Mouse (Mus musculus): ENCODE data around the gene Eif5. TPM values are rescaled to one million over a fixed set of nuclear protein-coding genes. Genes with fewer than 3 reads are reported as not detected.

Gene Eif5
- polyA plus RNA-seq (2014; fragmentation: Nextera tagmentation; extraction: Ambion mirVana), result 486 and 550 TPM in 2 replicates

GRCm38 (mm10) chr12:111537796-111538291 is at the start of gene Eif5:
Gene Eif5 (plus strand): TSS chr12:111538016.
- H3K27ac ChIP-seq (replicated peaks; ENCODE audit: low read depth, low read length), result peak within 1 kb of the TSS; percentile 98

DNA sequence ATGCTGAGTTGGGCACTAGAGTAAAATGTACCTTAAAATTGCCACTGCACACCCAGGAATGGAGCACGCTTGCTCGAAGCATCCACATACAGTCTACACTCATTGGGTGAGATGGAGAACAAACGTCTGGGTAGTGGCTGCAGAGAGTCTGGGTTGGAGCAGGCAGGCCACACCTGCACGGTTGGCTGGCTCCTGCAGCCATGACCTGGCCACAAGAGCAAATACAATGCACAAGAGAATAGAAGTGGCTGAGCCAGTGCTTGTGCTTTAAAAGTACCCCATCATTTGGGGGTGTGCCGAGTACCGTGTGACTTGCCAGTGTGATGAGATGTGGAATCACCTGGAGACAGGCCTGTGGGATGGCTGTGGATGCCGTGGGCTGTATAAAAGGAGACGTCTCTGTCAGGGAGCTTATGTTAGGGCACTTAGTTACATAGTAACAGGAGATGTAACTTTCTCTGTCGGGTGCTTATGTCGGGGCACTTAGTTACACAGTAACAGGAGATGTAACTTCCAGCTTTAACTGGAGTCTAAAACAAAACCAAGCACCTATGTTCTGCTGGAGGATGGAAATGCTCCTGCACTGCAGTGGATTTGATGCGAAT is 48.5 kb upstream of the Eif5 start:
- DNase-seq (no peak), ATAC-seq (ENCODE audit: low FRiP score, low TSS enrichment) (no peak)
- WGBS, result 74% methylated on average over 11 of the region's 11 CpGs
- Histone ChIP-seq H3K27ac (replicated peaks; ENCODE audit: low read depth, low read length) (no peak overlapping the region), H3K4me2 (ENCODE audit: low read length) (no peak overlapping the region), H3K4me3 (replicated peaks; ENCODE audit: low read depth, low read length) (no peak overlapping the region), H3K4me1 (ENCODE audit: control insufficient read depth, insufficient read depth, low read length) (peaks cover 8% of the 10 kb centered on the region; the same call in 1 of the 2 replicates), H3K27me3 (ENCODE audit: control insufficient read depth, insufficient read depth, low read length) (peaks cover 32% of the 10 kb centered on the region), H3K9ac (replicated peaks; ENCODE audit: low read length) (no peak overlapping the region), H3K36me3 (ENCODE audit: control insufficient read depth, insufficient read depth, low read length) (no peaks in the 10 kb centered on the region), H3K9me3 (ENCODE audit: control insufficient read depth, low read length) (no peaks in the 10 kb centered on the region)

More at GRCm38 (mm10) chr12:111537796-111538291, at the start of gene Eif5:
- ATAC-seq (ENCODE audit: low FRiP score, low TSS enrichment) (peak; percentile 99), DNase-seq (peak; percentile 100)
- Histone ChIP-seq H3K9ac (replicated peaks; ENCODE audit: low read length) (peak within 1 kb of the TSS; percentile 97), H3K9me3 (ENCODE audit: control insufficient read depth, low read length) (no peaks in the 10 kb centered on the region), H3K4me2 (ENCODE audit: low read length) (peak within 1 kb of the TSS; percentile 82), H3K27me3 (ENCODE audit: control insufficient read depth, insufficient read depth, low read length) (no peaks in the 10 kb centered on the region), H3K36me3 (ENCODE audit: control insufficient read depth, insufficient read depth, low read length) (peaks cover 37% of the 10 kb centered on the region), H3K4me3 (replicated peaks; ENCODE audit: low read depth, low read length) (peak within 1 kb of the TSS; percentile 95), H3K4me1 (ENCODE audit: control insufficient read depth, insufficient read depth, low read length) (peaks cover 15% of the 10 kb centered on the region)
- under 1% methylated on average over 47 of the region's 47 CpGs for WGBS

GRCm38 (mm10) chr12:111494931-111495330 is 42.9 kb upstream of the Eif5 start:
- no peak overlapping the region for H3K27ac ChIP-seq (replicated peaks; ENCODE audit: low read depth, low read length)
- H3K9me3 ChIP-seq (ENCODE audit: control insufficient read depth, low read length), result no peaks in the 10 kb centered on the region
- H3K27me3 ChIP-seq (ENCODE audit: control insufficient read depth, insufficient read depth, low read length), result no peaks in the 10 kb centered on the region
- H3K36me3 ChIP-seq (ENCODE audit: control insufficient read depth, insufficient read depth, low read length), result no peaks in the 10 kb centered on the region
- H3K4me2 ChIP-seq (ENCODE audit: low read length), result no peak overlapping the region
- no peaks in the 10 kb centered on the region for H3K4me1 ChIP-seq (ENCODE audit: control insufficient read depth, insufficient read depth, low read length)
- WGBS, result 85% methylated on average over 4 of the region's 4 CpGs
- no peak overlapping the region for H3K9ac ChIP-seq (replicated peaks; ENCODE audit: low read length)
- DNase-seq (no peak), ATAC-seq (ENCODE audit: low FRiP score, low TSS enrichment) (no peak)
- no peak overlapping the region for H3K4me3 ChIP-seq (replicated peaks; ENCODE audit: low read depth, low read length)

DNA sequence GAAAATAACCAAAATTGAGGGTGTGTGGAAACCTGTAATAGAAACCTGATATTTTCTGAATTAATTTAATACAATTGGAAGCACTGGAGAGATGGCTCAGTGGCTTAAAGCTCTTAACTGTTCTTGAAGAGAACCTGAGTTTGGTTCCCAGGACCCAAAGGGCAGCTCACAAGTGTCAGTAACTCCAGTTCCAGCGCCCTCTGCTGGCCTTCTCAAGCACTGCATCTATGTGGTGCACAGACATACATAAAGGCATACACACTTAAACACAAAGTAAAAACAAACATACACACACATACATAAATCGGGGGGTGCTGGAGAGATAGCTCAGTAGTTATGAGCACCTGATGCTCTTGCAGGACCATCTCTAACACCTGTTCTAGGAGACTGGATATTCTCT is 40.7 kb upstream of the Eif5 start:
- no peak overlapping the region for H3K27ac ChIP-seq (replicated peaks; ENCODE audit: low read depth, low read length)
- no peak overlapping the region for H3K9ac ChIP-seq (replicated peaks; ENCODE audit: low read length)
- H3K36me3 ChIP-seq (ENCODE audit: control insufficient read depth, insufficient read depth, low read length), result no peaks in the 10 kb centered on the region
- no peaks in the 10 kb centered on the region for H3K27me3 ChIP-seq (ENCODE audit: control insufficient read depth, insufficient read depth, low read length)
- no peak overlapping the region for H3K4me3 ChIP-seq (replicated peaks; ENCODE audit: low read depth, low read length)
- H3K4me1 ChIP-seq (ENCODE audit: control insufficient read depth, insufficient read depth, low read length), result 0 out of 2 replicates have a peak, but pooled peaks cover 5% of the 10 kb centered on the region
- H3K4me2 ChIP-seq (ENCODE audit: low read length), result no peak overlapping the region
- H3K9me3 ChIP-seq (ENCODE audit: control insufficient read depth, low read length), result no peaks in the 10 kb centered on the region
- no peak for DNase-seq
- 51% methylated on average over 2 of the region's 2 CpGs for WGBS
- ATAC-seq (ENCODE audit: low FRiP score, low TSS enrichment), result no peak

DNA sequence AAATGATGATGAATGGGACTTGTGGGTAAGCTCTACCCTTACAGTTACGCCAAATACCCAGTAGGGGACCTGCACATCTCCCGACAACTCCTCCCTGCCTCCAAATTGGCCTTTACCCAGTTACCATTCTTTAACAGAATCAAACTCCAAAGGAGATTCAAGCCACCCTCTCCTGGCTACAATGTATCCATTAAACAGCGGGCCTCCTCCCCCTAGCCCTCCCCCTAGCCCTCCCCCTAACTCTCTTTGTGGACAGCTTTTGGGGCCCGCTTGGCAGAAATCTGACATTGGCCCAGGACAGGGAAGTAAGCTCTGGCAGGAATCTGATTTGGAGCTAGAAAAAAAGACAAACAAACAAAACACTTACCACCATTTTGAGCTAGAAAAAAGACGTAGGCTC is 38.2 kb upstream of the Eif5 start:
- DNase-seq (peak; percentile 50), ATAC-seq (ENCODE audit: low FRiP score, low TSS enrichment) (no peak)
- Histone ChIP-seq H3K27me3 (ENCODE audit: control insufficient read depth, insufficient read depth, low read length) (no peaks in the 10 kb centered on the region), H3K4me3 (replicated peaks; ENCODE audit: low read depth, low read length) (no peak overlapping the region), H3K9ac (replicated peaks; ENCODE audit: low read length) (no peak overlapping the region), H3K9me3 (ENCODE audit: control insufficient read depth, low read length) (no peaks in the 10 kb centered on the region), H3K4me1 (ENCODE audit: control insufficient read depth, insufficient read depth, low read length) (0 out of 2 replicates have a peak, but pooled peaks cover 5% of the 10 kb centered on the region), H3K36me3 (ENCODE audit: control insufficient read depth, insufficient read depth, low read length) (no peaks in the 10 kb centered on the region), H3K4me2 (ENCODE audit: low read length) (no peak overlapping the region), H3K27ac (replicated peaks; ENCODE audit: low read depth, low read length) (no peak overlapping the region)
- WGBS, result 39% methylated on average over 5 of the region's 5 CpGs

DNA sequence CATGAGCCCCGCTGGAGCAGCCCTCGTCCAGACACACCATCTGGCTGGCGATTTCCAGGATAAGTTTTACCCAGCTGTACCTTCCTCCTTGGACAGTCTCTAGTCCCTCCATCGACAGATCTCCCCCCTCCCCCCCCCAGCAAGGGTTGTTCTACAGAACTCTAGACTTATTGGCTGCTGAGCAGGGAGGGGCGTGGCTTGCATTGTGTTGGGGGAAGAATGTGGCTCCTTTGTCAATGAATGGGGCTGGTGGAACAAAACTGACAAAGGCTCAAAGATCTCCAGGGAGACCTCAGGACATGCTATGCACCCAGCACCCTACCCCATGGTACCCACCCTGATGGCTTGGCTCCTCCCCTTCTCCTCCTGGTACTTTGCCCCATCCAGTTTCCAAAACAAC is 37.1 kb upstream of the Eif5 start:
- H3K9ac ChIP-seq (replicated peaks; ENCODE audit: low read length), result no peak overlapping the region
- H3K4me2 ChIP-seq (ENCODE audit: low read length), result peak overlapping the region; percentile 24
- 0 out of 2 replicates have a peak, but pooled peaks cover 5% of the 10 kb centered on the region for H3K4me1 ChIP-seq (ENCODE audit: control insufficient read depth, insufficient read depth, low read length)
- DNase-seq (peak; percentile 73), ATAC-seq (ENCODE audit: low FRiP score, low TSS enrichment) (peak; percentile 46; the same call in 1 of the 2 replicates)
- H3K36me3 ChIP-seq (ENCODE audit: control insufficient read depth, insufficient read depth, low read length), result no peaks in the 10 kb centered on the region
- 10% methylated on average over 5 of the region's 5 CpGs for WGBS
- no peaks in the 10 kb centered on the region for H3K9me3 ChIP-seq (ENCODE audit: control insufficient read depth, low read length)
- no peaks in the 10 kb centered on the region for H3K27me3 ChIP-seq (ENCODE audit: control insufficient read depth, insufficient read depth, low read length)
- H3K27ac ChIP-seq (replicated peaks; ENCODE audit: low read depth, low read length), result peak overlapping the region; percentile 15; the same call in 1 of the 2 replicates
- H3K4me3 ChIP-seq (replicated peaks; ENCODE audit: low read depth, low read length), result no peak overlapping the region

DNA sequence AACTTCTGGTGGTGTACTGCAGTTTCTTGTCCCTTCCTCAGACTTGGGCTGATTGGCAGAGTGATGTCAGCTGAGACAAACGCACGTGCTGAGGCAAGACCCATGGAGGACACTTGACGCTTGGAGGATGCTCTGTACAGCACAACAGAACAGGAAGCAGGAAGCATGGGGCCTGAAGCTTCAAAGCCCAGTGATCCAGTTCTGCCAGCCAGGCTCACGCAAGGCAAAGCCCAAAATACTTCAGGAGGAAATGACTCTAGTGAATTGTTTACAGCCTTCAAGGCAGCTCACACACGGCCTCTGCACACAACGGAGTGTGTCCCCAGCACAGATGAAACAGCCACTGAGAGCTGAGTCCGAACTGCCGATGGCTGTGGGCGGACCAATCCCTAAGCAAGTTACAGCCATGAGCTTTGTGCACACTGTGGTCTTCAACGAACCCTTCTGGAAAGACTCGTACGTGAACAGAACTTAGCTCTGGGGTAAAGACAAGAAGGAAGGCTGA is 34.7 kb upstream of the Eif5 start:
- 90% methylated on average over 12 of the region's 12 CpGs for whole genome bisulfite sequencing
- H3K36me3 ChIP-seq (ENCODE audit: control insufficient read depth, insufficient read depth, low read length), result no peaks in the 10 kb centered on the region
- no peak overlapping the region for H3K4me2 ChIP-seq (ENCODE audit: low read length)
- no peaks in the 10 kb centered on the region for H3K9me3 ChIP-seq (ENCODE audit: control insufficient read depth, low read length)
- ATAC-seq (ENCODE audit: low FRiP score, low TSS enrichment), result no peak
- no peaks in the 10 kb centered on the region for H3K27me3 ChIP-seq (ENCODE audit: control insufficient read depth, insufficient read depth, low read length)
- no peak overlapping the region for H3K4me3 ChIP-seq (replicated peaks; ENCODE audit: low read depth, low read length)
- no peak overlapping the region for H3K9ac ChIP-seq (replicated peaks; ENCODE audit: low read length)
- H3K4me1 ChIP-seq (ENCODE audit: control insufficient read depth, insufficient read depth, low read length), result 0 out of 2 replicates have a peak, but pooled peaks cover 5% of the 10 kb centered on the region
- DNase-seq, result no peak
- no peak overlapping the region for H3K27ac ChIP-seq (replicated peaks; ENCODE audit: low read depth, low read length)

- 0 out of 2 replicates have a peak, but pooled peaks cover 5% of the 10 kb centered on the region for H3K4me1 ChIP-seq (ENCODE audit: control insufficient read depth, insufficient read depth, low read length)
- DNase-seq (no peak), ATAC-seq (ENCODE audit: low FRiP score, low TSS enrichment) (no peak)
- H3K4me2 ChIP-seq (ENCODE audit: low read length), result no peak overlapping the region
- WGBS, result 85% methylated on average over 5 of the region's 5 CpGs
- H3K36me3 ChIP-seq (ENCODE audit: control insufficient read depth, insufficient read depth, low read length), result no peaks in the 10 kb centered on the region
- H3K9me3 ChIP-seq (ENCODE audit: control insufficient read depth, low read length), result no peaks in the 10 kb centered on the region
- no peak overlapping the region for H3K4me3 ChIP-seq (replicated peaks; ENCODE audit: low read depth, low read length)
- no peak overlapping the region for H3K27ac ChIP-seq (replicated peaks; ENCODE audit: low read depth, low read length)
- no peak overlapping the region for H3K9ac ChIP-seq (replicated peaks; ENCODE audit: low read length)
- no peaks in the 10 kb centered on the region for H3K27me3 ChIP-seq (ENCODE audit: control insufficient read depth, insufficient read depth, low read length)
Observed at GRCm38 (mm10) chr12:111503571-111503970, 34.2 kb upstream of the Eif5 start.

GRCm38 (mm10) chr12:111504904-111505303 is 32.9 kb upstream of the Eif5 start:
- WGBS, result 5% methylated on average over 12 of the region's 12 CpGs
- Histone ChIP-seq H3K4me2 (ENCODE audit: low read length) (peak overlapping the region; percentile 45), H3K36me3 (ENCODE audit: control insufficient read depth, insufficient read depth, low read length) (no peaks in the 10 kb centered on the region), H3K4me1 (ENCODE audit: control insufficient read depth, insufficient read depth, low read length) (0 out of 2 replicates have a peak, but pooled peaks cover 5% of the 10 kb centered on the region), H3K9ac (replicated peaks; ENCODE audit: low read length) (no peak overlapping the region), H3K9me3 (ENCODE audit: control insufficient read depth, low read length) (no peaks in the 10 kb centered on the region), H3K4me3 (replicated peaks; ENCODE audit: low read depth, low read length) (peak overlapping the region; percentile 20), H3K27ac (replicated peaks; ENCODE audit: low read depth, low read length) (no peak overlapping the region), H3K27me3 (ENCODE audit: control insufficient read depth, insufficient read depth, low read length) (no peaks in the 10 kb centered on the region)
- ATAC-seq (ENCODE audit: low FRiP score, low TSS enrichment), result peak; percentile 63; the same call in 1 of the 2 replicates
- peak; percentile 94 for DNase-seq

All from midbrain, embryonic 14.5 days (tissue).